Mouse (Mus musculus): ENCODE measurements around the gene Rhox1.
"Not testable (repeated sequence)": the region's sequence is repeated elsewhere in the genome, so short reads cannot be mapped to it uniquely, and the experiment has no call there.

Gene Rhox1
- long read RNA-seq, experiment 1, result 0 reads
- long read RNA-seq, experiment 2, result 0 reads

DNA sequence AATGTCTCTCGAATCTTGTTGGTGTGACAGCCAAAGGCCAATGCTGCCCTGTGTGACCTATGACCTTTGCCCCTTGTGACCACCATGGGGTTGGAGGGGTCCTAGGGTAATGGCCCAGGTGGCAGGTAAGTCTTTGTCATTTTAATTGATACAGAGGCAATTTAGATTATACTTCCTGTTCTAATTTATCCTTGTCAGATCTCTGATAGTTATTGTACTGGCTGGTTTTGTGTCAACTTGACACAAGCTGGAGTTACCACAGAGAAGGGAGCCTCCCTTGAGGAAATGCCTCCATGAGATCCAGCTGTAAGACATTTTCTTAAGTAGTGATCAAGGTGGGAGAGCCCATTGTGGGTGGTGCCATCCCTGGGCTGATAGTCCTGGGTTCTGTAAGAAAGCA is at the start of gene Rhox1:
Rhox1 (minus strand) TSS at position 101 of the 400 bp plus-strand sequence.
- intact Hi-C loops (cut with DNase I), result not testable (repeated sequence)

DNA sequence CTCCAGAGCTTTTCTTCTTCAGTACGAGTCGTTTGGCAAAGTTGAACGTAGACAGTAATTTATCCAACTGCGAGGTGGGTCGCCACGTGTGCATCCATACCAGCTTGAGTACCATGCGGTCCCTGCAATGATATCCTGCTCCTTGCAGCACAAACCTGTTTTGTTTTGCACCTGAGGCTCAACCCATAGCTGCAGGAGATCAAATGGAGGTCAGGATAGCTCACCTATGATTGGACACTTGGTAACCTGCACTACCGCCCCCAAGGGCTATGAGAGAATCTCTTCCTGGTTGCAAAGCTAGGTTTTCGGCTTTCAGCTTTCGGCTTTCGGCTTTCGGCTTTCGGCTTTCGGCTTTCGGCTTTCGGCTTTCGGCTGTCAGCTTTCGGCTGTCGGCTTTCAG is 43.0 kb upstream of the Rhox1 start, which contains the start of gene Rhox4a:
Rhox4a (plus strand) TSS at position 301 of the 400 bp plus-strand sequence.
- intact Hi-C loops (cut with DNase I), result not testable (repeated sequence)

DNA sequence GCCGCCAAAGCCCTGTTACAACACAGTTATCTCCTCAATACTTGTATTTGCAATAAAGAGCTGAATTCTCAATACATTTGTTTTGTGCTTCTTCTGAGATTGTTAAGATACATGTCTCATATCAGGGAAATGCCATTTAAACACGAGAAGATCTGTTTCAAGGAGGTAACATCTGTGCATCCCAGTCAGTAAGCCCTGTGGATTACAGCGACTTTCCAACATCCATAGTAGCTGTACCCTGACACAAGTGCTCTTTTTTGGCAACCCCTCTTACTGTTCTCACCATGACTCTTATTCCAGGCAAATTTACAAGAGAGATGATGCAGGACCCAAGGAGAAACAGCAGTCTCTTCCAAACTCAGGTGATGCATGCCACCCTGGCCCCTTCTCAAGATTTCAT is 27.6 kb upstream of the Rhox1 start, which contains the start of gene Rhox3a:
Rhox3a (plus strand) TSS at position 301 of the 400 bp plus-strand sequence.
- intact Hi-C loops (cut with DNase I), result not testable (repeated sequence)

DNA sequence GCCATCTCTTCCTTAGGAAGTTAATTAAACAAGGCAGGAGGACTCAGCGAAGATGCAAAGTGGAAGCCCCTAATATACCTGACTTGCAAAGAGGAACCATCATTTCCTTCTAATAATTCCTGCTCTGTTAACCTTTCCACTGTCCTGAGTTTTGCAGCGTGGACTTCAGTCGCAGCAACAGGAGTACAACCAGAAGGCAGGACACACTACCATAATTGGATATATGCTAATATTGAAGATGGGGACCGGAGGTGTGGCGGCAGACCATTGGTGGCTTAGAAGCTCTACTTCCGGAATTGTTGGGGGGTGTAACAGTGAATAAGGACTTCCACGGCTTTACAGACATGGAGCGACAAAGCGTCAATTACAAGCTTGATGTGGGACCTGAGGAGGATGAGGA is 22.6 kb upstream of the Rhox1 start, which contains the start of gene Rhox2a:
Rhox2a (plus strand) TSS at position 301 of the 400 bp plus-strand sequence.
- intact Hi-C loops (cut with DNase I), result not testable (repeated sequence)

DNA sequence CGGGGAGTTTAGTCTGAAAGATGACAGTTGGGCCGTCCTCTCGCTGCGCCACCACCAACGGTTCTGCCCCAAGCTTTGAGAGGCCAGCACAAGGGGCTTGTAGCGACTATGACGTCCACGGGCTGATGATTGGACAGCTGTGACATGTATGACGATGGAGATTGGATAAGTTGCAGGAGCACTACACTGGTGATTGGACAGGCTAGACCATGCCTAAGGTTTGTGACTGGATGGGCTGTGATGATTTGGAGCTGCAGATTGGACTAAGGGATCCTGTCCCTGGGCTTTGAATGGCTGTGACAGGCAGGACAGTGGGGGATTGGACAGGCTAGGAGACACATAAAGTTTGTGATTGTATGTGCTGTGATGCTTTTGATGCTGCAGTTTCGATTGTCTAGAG is 11.1 kb downstream of the Rhox1 start, which contains the start of gene Gm9:
Gm9 (minus strand) TSS at position 101 of the 400 bp plus-strand sequence.
- intact Hi-C loops (cut with DNase I), result no loop called here

DNA sequence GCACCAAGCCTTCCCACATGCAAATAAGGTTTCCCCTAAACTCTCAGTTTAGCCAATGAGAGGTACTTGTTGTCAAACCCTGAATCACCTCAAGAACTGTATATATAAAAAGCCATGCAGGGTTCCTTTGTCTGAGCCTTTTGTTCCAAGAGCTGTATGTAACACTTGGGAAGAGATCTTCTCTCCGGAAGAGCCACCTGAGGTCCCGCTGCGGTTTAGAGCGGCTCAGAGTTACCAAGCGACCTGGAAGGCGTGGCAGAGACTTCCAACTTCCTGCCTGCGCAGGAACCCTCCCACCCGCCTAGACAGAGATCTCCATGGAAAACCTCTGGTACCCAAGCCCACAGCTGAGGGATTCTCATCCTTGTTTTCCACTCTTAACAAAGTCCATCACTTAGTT is 23.4 kb downstream of the Rhox1 start:
- intact Hi-C loops (cut with DNase I), result no loop called here

DNA sequence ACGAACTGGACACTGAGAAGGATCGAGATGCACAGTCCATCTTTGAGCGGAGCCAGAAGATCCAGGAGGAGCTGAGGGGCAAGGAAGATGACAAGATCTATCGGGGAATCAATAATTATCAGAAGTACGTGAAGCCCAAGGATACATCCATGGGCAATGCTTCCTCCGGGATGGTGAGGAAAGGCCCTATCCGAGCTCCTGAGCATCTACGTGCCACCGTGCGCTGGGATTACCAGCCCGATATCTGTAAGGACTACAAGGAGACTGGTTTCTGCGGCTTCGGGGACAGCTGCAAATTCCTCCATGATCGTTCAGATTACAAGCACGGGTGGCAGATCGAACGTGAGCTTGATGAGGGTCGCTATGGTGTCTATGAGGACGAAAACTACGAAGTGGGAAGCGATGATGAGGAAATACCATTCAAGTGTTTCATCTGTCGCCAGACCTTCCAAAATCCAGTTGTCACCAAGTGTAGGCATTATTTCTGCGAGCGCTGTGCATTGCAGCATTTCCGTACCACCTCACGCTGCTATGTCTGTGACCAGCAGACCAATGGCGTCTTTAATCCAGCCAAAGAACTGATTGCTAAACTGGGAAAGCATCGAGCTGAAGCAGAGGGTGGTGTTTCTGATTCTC is 30.2 kb downstream of the Rhox1 start:
- intact Hi-C loops (cut with DNase I), result no loop called here

DNA sequence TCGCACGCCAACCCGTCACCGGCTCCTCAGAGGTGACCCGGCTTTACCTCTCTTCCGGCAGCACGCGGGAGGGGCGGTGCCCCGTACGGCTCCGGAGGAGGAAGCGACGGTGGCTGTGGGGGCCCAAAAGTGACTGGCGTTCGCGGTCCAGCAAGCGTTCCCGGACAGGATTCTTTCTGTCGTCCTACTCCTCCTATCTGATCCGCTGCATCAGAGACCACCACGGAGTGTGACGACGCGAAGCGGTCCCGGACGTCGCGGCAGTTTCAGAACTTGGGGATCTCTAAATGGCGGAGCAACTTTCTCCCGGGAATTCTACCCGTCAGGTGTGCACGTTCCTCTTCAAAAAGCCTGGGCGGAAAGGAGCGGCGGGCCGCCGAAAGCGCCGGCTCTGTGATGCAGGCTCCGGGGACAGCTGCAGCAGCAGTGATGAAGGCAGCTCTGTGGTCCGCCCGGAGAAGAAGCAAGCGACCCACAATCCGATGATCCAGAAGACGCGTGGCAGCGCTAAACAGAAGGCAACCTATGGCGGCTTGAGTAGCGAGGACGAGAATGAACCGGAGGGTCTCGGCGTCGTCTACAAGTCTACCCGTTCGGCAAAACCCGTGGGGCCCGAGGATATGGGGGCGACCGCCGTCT is 30.8 kb downstream of the Rhox1 start, which contains the start of the genes Ndufa1 and Rnf113a1:
Ndufa1 (minus strand) TSS at position 59 of the 639 bp plus-strand sequence.
Rnf113a1 (plus strand) TSS at position 141 of the 639 bp plus-strand sequence.
- intact Hi-C loops (cut with DNase I), result no loop called here

DNA sequence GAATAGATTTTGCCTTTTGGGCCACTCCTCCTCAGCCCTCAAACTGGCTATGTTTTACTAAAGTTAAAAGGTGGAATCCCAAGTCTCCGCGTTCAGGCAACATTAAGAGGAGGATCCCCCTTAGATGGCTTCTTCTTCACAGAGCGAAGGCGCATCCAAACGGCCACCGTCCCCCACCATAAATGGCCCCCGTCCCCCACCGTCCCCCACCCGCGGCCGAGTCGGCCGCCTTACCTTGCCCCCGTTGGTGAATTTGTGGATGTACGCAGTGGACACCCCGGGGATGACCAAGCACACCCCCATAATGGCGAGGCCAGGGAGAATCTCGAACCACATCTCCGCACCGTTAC is 31.3 kb downstream of the Rhox1 start:
- intact Hi-C loops (cut with DNase I), result no loop called here

DNA sequence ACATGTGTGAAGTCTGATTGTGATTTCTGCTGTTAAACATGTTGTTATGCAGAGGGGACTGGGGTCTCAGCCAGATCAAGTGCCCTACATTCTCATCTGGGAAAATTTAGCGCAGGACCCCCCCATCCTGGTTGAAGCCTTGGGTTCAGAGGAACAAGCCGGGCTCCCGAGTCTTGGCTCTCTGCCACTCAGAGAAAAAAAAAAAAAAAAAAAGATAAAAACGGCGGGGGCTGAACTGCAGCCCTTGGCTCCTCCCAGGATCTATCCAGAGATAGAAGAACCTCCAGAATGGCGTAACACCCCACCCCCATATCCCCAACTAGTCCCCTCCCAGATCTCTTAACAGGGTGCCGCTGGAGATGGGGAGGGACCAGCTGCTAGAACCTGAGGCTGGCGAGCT is 37.7 kb downstream of the Rhox1 start:
- intact Hi-C loops (cut with DNase I), result not testable (repeated sequence)

DNA sequence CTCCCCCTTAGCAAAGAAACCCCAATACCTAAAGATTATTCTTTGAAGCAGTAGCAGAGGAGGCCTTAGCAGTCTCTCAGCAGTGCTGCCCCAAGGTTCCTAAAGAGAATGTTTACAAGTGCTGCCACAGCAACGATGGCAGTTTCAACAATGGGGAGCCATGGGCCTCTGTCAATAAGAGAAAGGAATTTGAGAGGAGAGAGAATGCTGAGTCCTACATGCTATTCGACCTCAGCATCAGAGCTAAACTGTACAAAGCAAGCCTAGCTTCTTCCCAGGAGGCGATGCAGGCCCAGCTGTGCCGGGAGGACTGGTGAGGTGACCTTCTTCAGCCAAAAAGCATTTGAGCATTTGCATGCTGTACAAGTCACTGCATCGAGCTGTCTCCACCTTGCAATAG is 53.3 kb downstream of the Rhox1 start, which contains the start of gene Akap14:
Akap14 (minus strand) TSS at position 101 of the 400 bp plus-strand sequence.
- intact Hi-C loops (cut with DNase I), result no loop called here

DNA sequence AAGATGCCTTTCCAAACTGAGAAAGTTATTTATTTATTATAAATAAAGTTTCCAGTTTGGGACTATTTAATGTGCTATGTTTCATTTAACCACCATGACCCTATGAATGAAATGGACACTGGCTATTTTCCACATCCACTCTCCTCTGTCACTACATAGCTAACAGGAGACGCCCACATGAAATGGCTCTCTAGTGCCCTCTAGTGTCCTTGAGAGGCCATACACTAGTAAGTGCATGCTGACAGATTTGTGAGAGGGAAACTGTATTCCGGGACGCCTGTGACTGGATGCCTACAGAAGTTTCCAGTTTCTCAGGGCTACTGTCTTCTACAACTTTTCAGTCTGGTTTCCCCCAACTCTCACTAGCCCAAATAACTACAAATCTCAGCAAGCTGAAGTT is 55.0 kb downstream of the Rhox1 start:
- intact Hi-C loops (cut with DNase I), result no loop called here
